Mouse (Mus musculus) CD4-positive, CD25-positive, alpha-beta regulatory T cell, adult 4 months (primary cell): ENCODE measurements around the gene Spindoc. TPM values are rescaled to one million over a fixed set of nuclear protein-coding genes. Genes with fewer than 3 reads are reported as not detected.
"Not testable (repeated sequence)": the region's sequence is repeated elsewhere in the genome, so short reads cannot be mapped to it uniquely, and the experiment has no call there.

Source experiments
- ATAC-seq: one replicate; pipeline ENCODE4 v1.8.0; 2017
- polyA plus RNA-seq, 2 experiments: library from polyadenylated mRNA; unstranded; fragments of 100-300 nt; shearing (Covaris generic); gene quantifications; one replicate each; pipeline ENCODE4 v1.2.1; 2017

Gene Spindoc
- polyA plus RNA-seq, 2 experiments from 2014 or later = 3.5 to 4.1 TPM

DNA sequence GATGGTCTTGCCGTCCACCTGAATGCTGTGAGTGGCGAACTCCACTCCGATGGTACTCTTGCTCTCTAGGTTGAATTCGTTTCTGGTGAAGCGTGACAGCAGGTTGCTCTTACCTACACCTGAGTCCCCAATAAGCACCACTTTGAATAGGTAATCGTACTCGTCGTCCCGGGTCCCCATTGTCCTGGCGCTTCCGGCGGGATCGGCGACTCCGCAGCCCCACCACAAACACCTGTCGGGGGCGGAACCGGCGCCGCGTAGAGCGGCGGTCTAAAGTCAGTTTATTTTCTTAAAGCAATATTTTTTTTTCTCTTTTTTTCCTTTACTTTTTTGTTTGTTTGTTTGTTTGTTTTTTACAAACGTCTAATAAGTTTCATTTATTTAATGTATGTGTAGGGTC lies 16.1 kb upstream of the Spindoc start:
- ATAC-seq = not testable (repeated sequence)

DNA sequence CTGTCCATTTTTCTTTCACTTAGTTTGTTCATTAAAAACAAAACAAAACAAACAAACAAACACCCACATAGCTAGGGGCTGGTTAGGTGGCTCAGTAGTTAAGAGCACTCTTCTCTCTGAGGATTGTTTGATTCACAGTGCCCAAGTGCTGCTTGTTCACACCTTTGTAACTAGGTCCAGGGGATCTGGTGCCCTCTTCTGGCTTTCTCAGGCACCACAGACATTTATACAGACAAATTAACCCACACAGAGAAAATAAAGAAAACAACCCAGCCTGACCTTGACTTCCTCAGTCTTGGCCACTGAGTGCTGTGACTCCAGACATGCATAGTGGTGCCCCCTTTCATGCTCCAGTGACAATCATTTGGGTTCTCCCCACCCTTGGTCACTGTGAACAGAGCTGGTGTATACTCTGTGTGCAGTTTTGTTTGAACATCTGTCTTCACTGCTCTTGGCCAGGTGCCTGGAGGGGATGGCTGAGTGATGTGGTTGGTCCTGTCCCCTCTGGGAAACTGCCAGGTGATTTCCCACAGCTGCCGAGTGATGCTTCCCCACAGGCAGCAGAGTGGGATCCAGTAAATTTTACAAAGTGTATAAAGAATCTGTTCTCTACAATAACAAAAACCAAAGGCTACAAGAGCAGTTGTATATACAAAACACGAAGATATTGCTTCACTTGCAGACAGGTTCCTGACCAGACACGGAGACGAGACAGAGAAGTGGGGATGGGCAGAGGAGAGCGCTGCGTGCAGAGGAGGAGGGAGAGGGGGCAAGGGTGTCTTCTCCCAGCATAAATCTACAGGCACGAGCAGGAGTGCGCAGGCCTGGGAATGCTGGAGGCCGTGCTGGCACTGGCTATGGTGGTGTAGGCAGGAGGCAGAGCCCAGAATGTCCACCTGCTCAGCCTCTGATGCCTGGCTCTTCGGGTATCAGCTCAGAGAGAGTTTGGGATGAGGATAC lies 14.4 kb upstream of the Spindoc start:
- ATAC-seq = not testable (repeated sequence)

GRCm38 (mm10) chr19:7388488-7388887 lies 5.7 kb upstream of the Spindoc start:
- ATAC-seq = no peak

DNA sequence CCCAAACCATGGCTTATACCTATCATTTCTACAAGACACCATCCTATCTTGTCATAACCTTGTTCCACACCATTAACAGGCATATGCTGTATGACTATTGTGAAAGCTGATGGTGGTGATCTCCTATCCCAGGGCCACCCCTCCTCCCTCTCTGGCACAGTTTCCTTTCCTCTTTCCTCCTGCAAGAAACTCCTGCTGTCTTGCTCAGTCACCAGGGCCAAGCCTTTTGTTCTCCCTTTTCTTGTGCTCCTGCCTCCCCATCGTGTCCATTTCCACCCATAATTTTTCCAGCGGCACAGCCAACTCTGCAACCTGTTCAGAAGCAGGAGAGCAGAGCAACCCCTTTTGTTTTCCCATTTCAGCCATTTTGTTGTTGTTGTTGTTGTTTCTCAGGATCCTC lies 3.2 kb upstream of the Spindoc start:
- ATAC-seq = no peak

DNA sequence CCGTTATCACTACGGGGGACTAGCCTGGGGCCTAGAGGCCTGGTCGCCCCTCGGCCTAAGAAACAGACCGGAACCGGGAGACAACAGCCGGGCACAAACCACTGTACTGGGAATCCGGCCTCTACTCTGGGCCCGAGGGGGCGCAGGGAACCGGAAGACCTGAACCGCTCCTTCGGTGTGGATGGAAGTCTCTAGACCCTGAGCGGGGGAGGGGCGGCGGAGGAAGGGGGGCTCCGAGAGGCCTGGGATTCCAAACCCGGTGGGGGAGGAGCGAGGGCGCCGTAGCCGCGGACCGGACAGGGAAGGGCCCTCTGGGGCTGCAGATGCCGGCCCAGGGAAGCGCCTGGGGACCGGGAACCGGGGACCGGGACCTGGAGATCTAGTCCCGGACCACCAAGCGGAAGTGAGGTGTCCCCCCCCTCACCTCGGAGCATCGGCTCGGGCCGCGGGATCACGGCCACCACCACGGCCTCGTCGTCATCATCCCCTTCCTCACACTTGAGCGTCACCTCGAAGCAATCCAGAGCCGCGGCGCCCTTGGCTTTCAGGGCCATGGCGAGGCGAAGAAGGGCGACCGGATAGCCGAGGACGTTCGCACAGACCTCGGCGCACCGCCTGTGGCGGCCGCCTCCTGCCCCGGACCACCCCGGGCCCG lies 419 bp downstream of the Spindoc start:
- ATAC-seq = peak; percentile 11

- ATAC-seq = no peak
Measured at GRCm38 (mm10) chr19:7381906-7382247, 917 bp downstream of the Spindoc start.

GRCm38 (mm10) chr19:7377639-7378038 lies 5.2 kb downstream of the Spindoc start:
- ATAC-seq = no peak

GRCm38 (mm10) chr19:7374491-7374890 lies 8.3 kb downstream of the Spindoc start:
- ATAC-seq = no peak

DNA sequence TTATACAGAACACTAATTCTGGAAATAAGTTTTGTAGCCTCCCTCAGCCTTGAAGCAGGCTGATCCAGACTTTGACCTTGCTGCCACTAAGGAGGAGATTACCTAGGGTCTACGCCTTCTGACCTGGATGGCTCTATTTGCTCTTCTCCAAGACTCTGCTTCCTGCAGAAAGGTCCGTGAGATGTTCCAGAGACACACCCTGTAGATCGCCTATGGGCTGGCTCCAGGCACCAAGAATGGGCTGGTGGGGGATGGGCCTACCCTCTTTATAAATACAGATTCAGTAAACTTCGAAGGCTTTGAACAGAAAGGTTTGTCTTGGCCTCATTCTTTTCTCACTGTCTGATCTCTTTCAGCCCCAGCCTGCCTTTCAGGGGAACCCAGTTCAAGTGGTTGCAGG lies 13.3 kb downstream of the Spindoc start:
- ATAC-seq = not testable (repeated sequence)

- ATAC-seq = no peak
Measured at GRCm38 (mm10) chr19:7353636-7354035, 29.2 kb downstream of the Spindoc start.

DNA sequence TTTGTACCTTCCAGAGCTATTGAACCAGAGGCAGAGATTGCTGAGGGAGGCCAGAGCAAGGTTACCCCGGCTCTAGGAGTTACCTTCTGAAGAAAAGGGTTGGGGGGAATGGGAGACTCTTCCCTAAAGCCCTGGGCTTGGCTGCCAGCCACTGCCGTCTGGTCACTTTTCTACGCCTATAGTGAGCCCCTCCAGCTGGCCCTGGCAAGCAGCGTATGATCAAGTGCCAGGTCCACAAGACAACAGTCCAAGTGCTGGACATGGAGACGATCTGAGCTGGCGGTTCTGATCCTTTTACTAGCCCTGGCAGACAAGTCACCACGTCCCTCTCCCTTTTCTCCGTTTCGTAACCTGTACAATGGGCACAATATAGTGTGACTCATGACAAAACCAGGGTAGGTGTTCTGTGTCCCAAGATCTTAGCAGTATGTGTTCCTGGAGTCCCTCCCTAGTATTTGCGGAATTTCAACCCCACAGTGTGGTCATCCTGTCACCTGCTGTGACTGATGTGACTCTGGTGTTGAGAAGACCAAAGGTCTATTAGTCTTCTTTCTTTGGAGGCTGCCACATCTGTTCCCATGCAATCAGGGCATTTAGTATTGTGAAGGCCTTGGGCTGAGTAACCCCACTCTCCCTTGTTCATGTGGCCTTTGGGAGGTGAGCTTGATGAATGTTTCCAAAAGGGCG lies 29.8 kb downstream of the Spindoc start:
- no peak for ATAC-seq

GRCm38 (mm10) chr19:7349993-7350392 lies 32.8 kb downstream of the Spindoc start:
- no peak for ATAC-seq

- ATAC-seq = no peak
Measured at GRCm38 (mm10) chr19:7345235-7345755, 37.5 kb downstream of the Spindoc start.

DNA sequence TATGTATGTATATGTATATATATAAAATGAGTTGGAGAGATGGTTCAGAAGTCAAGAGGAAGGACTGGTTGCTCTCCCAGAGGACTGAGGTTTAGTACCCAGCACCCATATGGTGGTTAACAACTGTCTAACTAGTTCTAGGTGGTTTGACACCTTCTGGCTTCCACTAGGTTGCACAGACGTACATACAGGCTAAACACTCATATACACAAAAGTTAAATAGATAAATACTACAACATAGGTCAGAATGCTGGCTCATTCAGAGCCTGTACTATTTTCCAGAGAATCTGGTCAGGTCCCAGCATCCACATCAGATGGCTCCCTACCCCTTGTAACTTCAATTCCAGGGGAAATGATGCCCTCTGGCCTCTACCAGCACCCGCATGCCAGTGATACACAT lies 40.1 kb downstream of the Spindoc start:
- no peak for ATAC-seq

GRCm38 (mm10) chr19:7341512-7342397 lies 41.0 kb downstream of the Spindoc start, which contains the start of gene Mark2:
Mark2 (minus strand) TSS chr19:7341860.
- peak; percentile 93 for ATAC-seq

- ATAC-seq = no peak
Measured at GRCm38 (mm10) chr19:7340780-7341475, 41.9 kb downstream of the Spindoc start.

- ATAC-seq = no peak
Measured at GRCm38 (mm10) chr19:7340371-7340779, 42.4 kb downstream of the Spindoc start.

GRCm38 (mm10) chr19:7339867-7340266 lies 42.9 kb downstream of the Spindoc start:
- no peak for ATAC-seq

GRCm38 (mm10) chr19:7339026-7339425 lies 43.8 kb downstream of the Spindoc start:
- ATAC-seq = no peak

GRCm38 (mm10) chr19:7337781-7338342 lies 44.9 kb downstream of the Spindoc start:
- no peak for ATAC-seq

- ATAC-seq = no peak
Measured at GRCm38 (mm10) chr19:7335656-7336055, 47.1 kb downstream of the Spindoc start.
